Mouse (Mus musculus): ENCODE results near the gene Ccdc115.

GRCm38 (mm10) chr1:34399182-34399953 is 40.1 kb downstream of the Ccdc115 start:
- no peak for TF ChIP-seq CTCF (IDR thresholded peaks at IDR 0.05; ENCODE audit: borderline replicate concordance, extremely low read depth, insufficient read depth, insufficient read length)
- no peak for TF ChIP-seq POLR2A (IDR thresholded peaks at IDR 0.05; ENCODE audit: borderline replicate concordance, extremely low read depth, insufficient read depth, insufficient read length, poor library complexity, severe bottlenecking)

All from brain, embryonic 14.5 days (tissue).